Mouse (Mus musculus): Measurements from ENCODE around the gene Tmem116. TPM values are rescaled to one million over a fixed set of nuclear protein-coding genes. Genes with fewer than 3 reads are reported as not detected.

Tmem116 gene
- total and polyA plus RNA-seq, 3 experiments, result 1.3 to 3.2 (median 2.3) TPM

GRCm38 (mm10) chr5:121420721-121421120 lies 31.0 kb upstream of the Tmem116 start:
- Histone ChIP-seq H3K27me3 (replicated peaks) (no peaks in the 10 kb centered on the region), H3K4me2 (ENCODE audit: insufficient read depth, low read depth, poor library complexity, severe bottlenecking) (no peak overlapping the region), H3K36me3 (replicated peaks in 1 of 2; ENCODE audit: control insufficient read depth in 1 of 2, insufficient read depth in 1 of 2, low read length in 1 of 2) (peaks cover 83 to 97% of the 10 kb centered on the region in 2 experiments), H3K79me2 (replicated peaks; ENCODE audit: control insufficient read depth, extremely low read depth, insufficient read depth, poor library complexity, severe bottlenecking) (peaks cover 9% of the 10 kb centered on the region), H3K4me1 (ENCODE audit: control insufficient read depth in 1 of 2, insufficient read depth in 2 of 2) (peaks cover 0 to 15% of the 10 kb centered on the region in 2 experiments; a peak in 2 of 4 replicates), H3K9ac (ENCODE audit: insufficient read depth, low read depth) (no peak overlapping the region), H3K4me3 (replicated peaks in 1 of 3; ENCODE audit: low read depth in 2 of 3, low read length in 2 of 3, poor library complexity in 1 of 3) (no peak overlapping the region), H3K9me3 (replicated peaks; ENCODE audit: low read length) (no peaks in the 10 kb centered on the region), H3K27ac (ENCODE audit: insufficient read depth, low read depth) (no peak overlapping the region)
- no peak for TF ChIP-seq ZKSCAN1 (IDR thresholded peaks at IDR 0.05; ENCODE audit: borderline replicate concordance, low read depth, low read length)
- no peak for DNase-seq (ENCODE audit: extremely low read depth)
- in situ Hi-C loops (cut with MboI; ENCODE audit: low pct_ligation_motif_present, low pct_unique_long_range_greater_than_20kb, low sequenced_read_pairs) (no loop called here), dilution Hi-C loops (cut with MboI; ENCODE audit: extremely low pct_ligation_motif_present, extremely low pct_unique_long_range_greater_than_20kb, low sequenced_read_pairs) (no loop called here)

- Histone ChIP-seq H3K4me1 (ENCODE audit: control insufficient read depth in 1 of 2, insufficient read depth in 2 of 2) (peaks cover 0 to 20% of the 10 kb centered on the region in 2 experiments; a peak in 2 of 4 replicates), H3K36me3 (replicated peaks in 1 of 2; ENCODE audit: control insufficient read depth in 1 of 2, insufficient read depth in 1 of 2, low read length in 1 of 2) (peaks cover 83 to 97% of the 10 kb centered on the region in 2 experiments), H3K27ac (ENCODE audit: insufficient read depth, low read depth) (no peak overlapping the region), H3K4me2 (ENCODE audit: insufficient read depth, low read depth, poor library complexity, severe bottlenecking) (no peak overlapping the region), H3K9ac (ENCODE audit: insufficient read depth, low read depth) (no peak overlapping the region), H3K4me3 (replicated peaks in 1 of 3; ENCODE audit: low read depth in 2 of 3, low read length in 2 of 3, poor library complexity in 1 of 3) (no peak overlapping the region), H3K9me3 (replicated peaks; ENCODE audit: low read length) (no peaks in the 10 kb centered on the region), H3K79me2 (replicated peaks; ENCODE audit: control insufficient read depth, extremely low read depth, insufficient read depth, poor library complexity, severe bottlenecking) (0 out of 2 replicates have a peak, but pooled peaks cover 5% of the 10 kb centered on the region), H3K27me3 (replicated peaks) (no peaks in the 10 kb centered on the region)
- dilution Hi-C loops (cut with MboI; ENCODE audit: extremely low pct_ligation_motif_present, extremely low pct_unique_long_range_greater_than_20kb, low sequenced_read_pairs) (no loop called here), in situ Hi-C loops (cut with MboI; ENCODE audit: low pct_ligation_motif_present, low pct_unique_long_range_greater_than_20kb, low sequenced_read_pairs) (no loop called here)
- DNase-seq (ENCODE audit: extremely low read depth), result no peak
- TF ChIP-seq MAX (IDR thresholded peaks at IDR 0.05; ENCODE audit: low read length), result no peak
- TF ChIP-seq RAD21 (IDR thresholded peaks at IDR 0.05; ENCODE audit: low read depth, low read length), result no peak
- TF ChIP-seq UBTF (IDR thresholded peaks at IDR 0.05; ENCODE audit: low read depth, low read length), result no peak
- TF ChIP-seq ETS1 (conservative IDR thresholded peaks at IDR 0.05; ENCODE audit: low read depth, low read length), result no peak
- no peak for TF ChIP-seq RCOR1 (conservative IDR thresholded peaks at IDR 0.05; ENCODE audit: low read depth, low read length)
- no peak for TF ChIP-seq POLR2A (IDR thresholded peaks at IDR 0.05; ENCODE audit: low read depth, low read length)
Observed at GRCm38 (mm10) chr5:121422787-121423186, 28.9 kb upstream of the Tmem116 start.

- H3K4me2 ChIP-seq (ENCODE audit: insufficient read depth, low read depth, poor library complexity, severe bottlenecking), result no peak overlapping the region
- H3K4me1 ChIP-seq (ENCODE audit: control insufficient read depth in 1 of 2, insufficient read depth in 2 of 2), result peaks cover 0 to 20% of the 10 kb centered on the region in 2 experiments; a peak in 2 of 4 replicates
- H3K9me3 ChIP-seq (replicated peaks; ENCODE audit: low read length), result no peaks in the 10 kb centered on the region
- no peaks in the 10 kb centered on the region for H3K27me3 ChIP-seq (replicated peaks)
- H3K79me2 ChIP-seq (replicated peaks; ENCODE audit: control insufficient read depth, extremely low read depth, insufficient read depth, poor library complexity, severe bottlenecking), result 0 out of 2 replicates have a peak, but pooled peaks cover 5% of the 10 kb centered on the region
- H3K4me3 ChIP-seq (replicated peaks in 1 of 3; ENCODE audit: low read depth in 2 of 3, low read length in 2 of 3, poor library complexity in 1 of 3), result no peak overlapping the region
- no peak for DNase-seq (ENCODE audit: extremely low read depth)
- peaks cover 83 to 97% of the 10 kb centered on the region in 2 experiments for H3K36me3 ChIP-seq (replicated peaks in 1 of 2; ENCODE audit: control insufficient read depth in 1 of 2, insufficient read depth in 1 of 2, low read length in 1 of 2)
- in situ Hi-C loops (cut with MboI; ENCODE audit: low pct_ligation_motif_present, low pct_unique_long_range_greater_than_20kb, low sequenced_read_pairs), result no loop called here
- dilution Hi-C loops (cut with MboI; ENCODE audit: extremely low pct_ligation_motif_present, extremely low pct_unique_long_range_greater_than_20kb, low sequenced_read_pairs), result no loop called here
- TF ChIP-seq E2F4 (IDR thresholded peaks at IDR 0.05; ENCODE audit: insufficient replicate concordance, low read depth, low read length) (no peak), JUND (conservative IDR thresholded peaks at IDR 0.05; ENCODE audit: low read depth, low read length) (no peak), POLR2AphosphoS2 (IDR thresholded peaks at IDR 0.05; ENCODE audit: low read depth, low read length) (no peak), CHD1 (IDR thresholded peaks at IDR 0.05; ENCODE audit: low read depth, low read length) (no peak), JUN (IDR thresholded peaks at IDR 0.05; ENCODE audit: insufficient read depth, low read depth, low read length) (no peak), ETS1 (conservative IDR thresholded peaks at IDR 0.05; ENCODE audit: low read depth, low read length) (no peak)
- no peak overlapping the region for H3K9ac ChIP-seq (ENCODE audit: insufficient read depth, low read depth)
- no peak overlapping the region for H3K27ac ChIP-seq (ENCODE audit: insufficient read depth, low read depth)
Observed at GRCm38 (mm10) chr5:121423297-121423696, 28.4 kb upstream of the Tmem116 start.

All from CH12.LX (cell line).